Mouse (Mus musculus): ENCODE results near the gene Trnt1. TPM values are rescaled to one million over a fixed set of nuclear protein-coding genes. Genes with fewer than 3 reads are reported as not detected.
A peak's percentile ranks its signal among the peaks of the same experiment; 100 is the strongest.

Trnt1 gene
- polyA plus RNA-seq, 1 experiment from 2014 or later: 66.9 TPM

GRCm38 (mm10) chr6:106748887-106749388 lies 20.0 kb upstream of the Trnt1 start, which contains the start of gene Il5ra:
Gene Il5ra (minus strand): TSS chr6:106749037.
- H3K9me3 ChIP-seq: no peaks in the 10 kb centered on the region
- 76% methylated on average over 6 of the region's 6 CpGs for WGBS
- no peak within 1 kb of the TSS for H3K9ac ChIP-seq
- ATAC-seq (ENCODE audit: low FRiP score, low read depth): no peak
- no peak within 1 kb of the TSS for H3K27ac ChIP-seq
- H3K4me2 ChIP-seq (replicated peaks): no peak within 1 kb of the TSS
- H3K4me1 ChIP-seq: no peaks in the 10 kb centered on the region
- peaks cover 4% of the 10 kb centered on the region; the same call in 1 of the 2 replicates for H3K27me3 ChIP-seq
- no peaks in the 10 kb centered on the region for H3K36me3 ChIP-seq
- no peak within 1 kb of the TSS for H3K4me3 ChIP-seq

GRCm38 (mm10) chr6:106750291-106750690 lies 18.6 kb upstream of the Trnt1 start:
- H3K4me2 ChIP-seq (replicated peaks): no peak overlapping the region
- no peak overlapping the region for H3K4me3 ChIP-seq
- H3K27ac ChIP-seq: no peak overlapping the region
- no peak overlapping the region for H3K9ac ChIP-seq
- no peaks in the 10 kb centered on the region for H3K36me3 ChIP-seq
- no peak for ATAC-seq (ENCODE audit: low FRiP score, low read depth)
- WGBS: 89% methylated on average over 7 of the region's 7 CpGs
- H3K9me3 ChIP-seq: no peaks in the 10 kb centered on the region
- H3K4me1 ChIP-seq: no peaks in the 10 kb centered on the region
- peaks cover 4% of the 10 kb centered on the region; the same call in 1 of the 2 replicates for H3K27me3 ChIP-seq

- Histone ChIP-seq H3K27ac (no peak overlapping the region), H3K36me3 (no peaks in the 10 kb centered on the region), H3K9me3 (no peaks in the 10 kb centered on the region), H3K4me1 (no peaks in the 10 kb centered on the region), H3K9ac (no peak overlapping the region), H3K27me3 (peaks cover 39% of the 10 kb centered on the region), H3K4me3 (no peak overlapping the region), H3K4me2 (replicated peaks) (no peak overlapping the region)
- ATAC-seq (ENCODE audit: low FRiP score, low read depth): no peak
- WGBS: 90% methylated on average over 3 of the region's 3 CpGs
Observed at GRCm38 (mm10) chr6:106758299-106758698, 10.6 kb upstream of the Trnt1 start.

DNA sequence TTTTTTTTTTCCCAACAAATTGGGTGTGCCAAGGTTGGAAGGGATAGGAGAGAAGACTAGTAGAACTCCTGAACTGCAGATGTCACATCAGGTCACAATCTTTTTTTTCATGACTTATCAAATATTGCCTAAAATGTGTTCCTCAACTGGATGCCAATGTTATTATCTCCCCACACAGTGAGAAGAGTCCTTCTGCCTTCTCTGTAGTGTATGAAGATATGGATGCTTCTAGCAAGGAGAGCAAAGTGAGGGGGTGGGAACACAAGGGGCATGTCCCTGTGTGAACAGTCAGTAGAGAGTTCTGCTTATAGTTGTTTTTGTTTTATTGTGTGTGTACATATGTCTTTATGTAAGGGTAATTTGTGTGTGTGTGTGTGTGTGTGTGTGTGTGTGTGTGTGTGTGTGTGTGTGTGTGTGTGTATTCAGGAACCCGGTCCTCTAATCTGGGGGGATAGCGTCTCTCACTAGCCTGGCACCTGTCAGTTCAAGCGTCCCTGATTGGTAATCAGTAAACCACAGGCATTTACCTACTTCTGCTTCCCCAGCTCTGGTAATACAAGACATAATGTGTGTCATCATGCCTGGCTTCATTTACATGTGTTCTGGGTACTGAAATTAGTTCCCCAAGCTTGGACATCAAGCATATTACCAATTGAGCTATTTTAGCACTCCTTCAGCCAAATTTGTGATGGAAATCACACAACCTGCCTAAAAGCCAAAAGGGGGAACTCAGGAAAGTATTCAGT lies 8.3 kb upstream of the Trnt1 start:
- H3K4me1 ChIP-seq: no peaks in the 10 kb centered on the region
- WGBS: 50% methylated on average over 1 of the region's 3 CpGs
- no peaks in the 10 kb centered on the region for H3K9me3 ChIP-seq
- H3K9ac ChIP-seq: no peak overlapping the region
- no peak for ATAC-seq (ENCODE audit: low FRiP score, low read depth)
- H3K4me3 ChIP-seq: no peak overlapping the region
- H3K27me3 ChIP-seq: peaks cover 45% of the 10 kb centered on the region
- no peak overlapping the region for H3K27ac ChIP-seq
- no peaks in the 10 kb centered on the region for H3K36me3 ChIP-seq
- H3K4me2 ChIP-seq (replicated peaks): no peak overlapping the region

DNA sequence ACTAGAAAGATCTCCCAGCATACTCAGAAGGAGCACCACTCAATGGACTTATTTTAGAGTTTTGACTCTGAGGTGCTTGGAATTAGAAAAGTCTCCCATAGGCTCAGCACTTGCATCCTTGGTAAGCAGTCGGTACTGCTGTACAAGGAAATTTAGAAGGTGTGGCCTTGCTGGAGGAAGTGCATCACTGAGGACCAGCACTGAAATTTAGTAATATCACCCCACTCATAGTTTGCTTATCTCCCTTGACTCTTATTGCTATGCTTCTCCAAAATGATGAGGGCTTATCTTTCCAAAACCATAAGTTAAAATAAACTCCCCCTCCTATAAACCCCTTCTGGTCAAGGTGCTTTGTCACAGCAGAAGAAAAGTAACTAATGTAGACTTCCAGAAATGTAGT lies 7.4 kb upstream of the Trnt1 start:
- H3K4me3 ChIP-seq: no peak overlapping the region
- no peak overlapping the region for H3K27ac ChIP-seq

DNA sequence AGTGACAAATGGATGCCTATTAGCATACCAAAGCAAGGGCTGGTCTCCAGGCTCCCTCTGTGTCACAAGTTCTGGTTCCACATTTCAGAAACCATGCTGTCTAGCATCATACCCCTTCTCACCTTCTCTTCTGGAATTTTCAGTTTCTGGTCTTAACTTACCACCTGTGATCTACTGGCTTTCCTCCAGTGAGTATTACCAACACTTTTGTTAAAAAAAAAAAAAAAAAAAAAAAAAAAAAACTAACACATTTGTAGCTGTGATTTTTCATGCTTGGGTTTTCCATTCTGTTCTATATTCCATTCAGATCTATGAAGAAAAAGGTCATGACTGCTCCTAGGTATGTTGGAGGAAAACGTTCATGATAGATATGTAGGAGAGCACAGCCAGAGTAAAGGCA lies 3.0 kb upstream of the Trnt1 start:
- Histone ChIP-seq H3K36me3 (no peaks in the 10 kb centered on the region), H3K4me2 (replicated peaks) (no peak overlapping the region), H3K9ac (no peak overlapping the region), H3K4me1 (peaks cover 11% of the 10 kb centered on the region), H3K9me3 (no peaks in the 10 kb centered on the region), H3K27ac (no peak overlapping the region), H3K27me3 (peaks cover 20% of the 10 kb centered on the region), H3K4me3 (no peak overlapping the region)
- WGBS: 74% methylated on average over 1 of the region's 1 CpGs
- ATAC-seq (ENCODE audit: low FRiP score, low read depth): no peak

More for the DNA sequence above, 7.4 kb upstream of the Trnt1 start:
- Histone ChIP-seq H3K9me3 (no peaks in the 10 kb centered on the region), H3K27me3 (peaks cover 42% of the 10 kb centered on the region), H3K9ac (no peak overlapping the region), H3K4me1 (no peaks in the 10 kb centered on the region), H3K4me2 (replicated peaks) (no peak overlapping the region), H3K36me3 (no peaks in the 10 kb centered on the region)
- ATAC-seq (ENCODE audit: low FRiP score, low read depth): no peak
- WGBS: 78% methylated on average over 1 of the region's 1 CpGs

- H3K4me1 ChIP-seq: peaks cover 11% of the 10 kb centered on the region
Observed at GRCm38 (mm10) chr6:106766774-106767173, 2.1 kb upstream of the Trnt1 start.

GRCm38 (mm10) chr6:106769290-106769866 lies 458 bp downstream of the Trnt1 start:
- ATAC-seq (ENCODE audit: low FRiP score, low read depth): peak; percentile 82
- Histone ChIP-seq H3K27me3 (no peaks in the 10 kb centered on the region; the same call in 1 of the 2 replicates), H3K36me3 (peaks cover 25% of the 10 kb centered on the region), H3K4me2 (replicated peaks) (peak overlapping the region; percentile 97), H3K9ac (peak overlapping the region; percentile 76), H3K9me3 (no peaks in the 10 kb centered on the region), H3K27ac (no peak overlapping the region; the same call in 1 of the 2 replicates), H3K4me1 (peaks cover 11% of the 10 kb centered on the region), H3K4me3 (peak overlapping the region; percentile 86)
- 1% methylated on average over 33 of the region's 33 CpGs for WGBS

More at GRCm38 (mm10) chr6:106766774-106767173, 2.1 kb upstream of the Trnt1 start:
- ATAC-seq (ENCODE audit: low FRiP score, low read depth): no peak
- Histone ChIP-seq H3K9ac (no peak overlapping the region), H3K4me2 (replicated peaks) (no peak overlapping the region), H3K9me3 (no peaks in the 10 kb centered on the region), H3K27me3 (peaks cover 11% of the 10 kb centered on the region), H3K27ac (no peak overlapping the region), H3K36me3 (peaks cover 5% of the 10 kb centered on the region), H3K4me3 (no peak overlapping the region)
- 82% methylated on average over 4 of the region's 4 CpGs for WGBS

- ATAC-seq (ENCODE audit: low FRiP score, low read depth): no peak
- Histone ChIP-seq H3K27me3 (no peaks in the 10 kb centered on the region; the same call in 1 of the 2 replicates), H3K4me2 (replicated peaks) (peak overlapping the region; percentile 97), H3K4me3 (peak overlapping the region; percentile 86), H3K27ac (no peak overlapping the region), H3K36me3 (peaks cover 29% of the 10 kb centered on the region), H3K9ac (peak overlapping the region; percentile 76), H3K4me1 (peaks cover 11% of the 10 kb centered on the region), H3K9me3 (no peaks in the 10 kb centered on the region)
- WGBS: 40% methylated on average over 4 of the region's 4 CpGs
Observed at GRCm38 (mm10) chr6:106770046-106770445, 1.1 kb downstream of the Trnt1 start.

- Histone ChIP-seq H3K4me1 (no peaks in the 10 kb centered on the region), H3K36me3 (peaks cover 54% of the 10 kb centered on the region), H3K9me3 (no peaks in the 10 kb centered on the region), H3K9ac (no peak overlapping the region), H3K4me2 (replicated peaks) (no peak overlapping the region), H3K27ac (no peak overlapping the region), H3K27me3 (no peaks in the 10 kb centered on the region), H3K4me3 (no peak overlapping the region)
- ATAC-seq (ENCODE audit: low FRiP score, low read depth): no peak
- WGBS: 88% methylated on average over 3 of the region's 3 CpGs
Observed at GRCm38 (mm10) chr6:106787138-106787537, 18.2 kb downstream of the Trnt1 start.

DNA sequence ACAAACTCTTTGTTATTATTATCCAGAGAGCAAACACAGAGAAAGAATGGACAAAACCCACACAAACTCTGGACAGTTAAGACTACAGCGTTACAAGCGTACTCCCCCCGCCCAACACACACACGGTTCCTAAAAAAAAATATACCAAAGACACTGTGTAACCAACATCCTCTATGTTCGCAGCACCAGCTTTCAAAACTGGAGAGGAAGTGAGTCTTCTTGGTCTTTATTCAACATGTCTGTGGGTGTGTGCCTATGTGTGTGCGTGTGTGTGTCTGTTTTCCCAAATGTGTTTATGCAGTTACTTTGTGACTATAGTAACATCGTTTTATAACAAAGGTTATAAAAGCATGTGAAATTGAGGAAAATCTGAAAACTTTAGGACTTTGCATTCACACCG lies 22.5 kb downstream of the Trnt1 start:
- Histone ChIP-seq H3K4me3 (no peak overlapping the region), H3K36me3 (peaks cover 61% of the 10 kb centered on the region), H3K9ac (no peak overlapping the region), H3K27ac (no peak overlapping the region), H3K4me2 (replicated peaks) (no peak overlapping the region), H3K27me3 (no peaks in the 10 kb centered on the region), H3K9me3 (no peaks in the 10 kb centered on the region), H3K4me1 (no peaks in the 10 kb centered on the region)
- WGBS: 94% methylated on average over 8 of the region's 8 CpGs
- ATAC-seq (ENCODE audit: low FRiP score, low read depth): no peak

GRCm38 (mm10) chr6:106792486-106792885 lies 23.6 kb downstream of the Trnt1 start:
- Histone ChIP-seq H3K27me3 (no peaks in the 10 kb centered on the region), H3K27ac (no peak overlapping the region), H3K4me2 (replicated peaks) (no peak overlapping the region), H3K36me3 (peaks cover 54% of the 10 kb centered on the region), H3K9ac (no peak overlapping the region), H3K9me3 (no peaks in the 10 kb centered on the region), H3K4me3 (no peak overlapping the region), H3K4me1 (no peaks in the 10 kb centered on the region)
- ATAC-seq (ENCODE audit: low FRiP score, low read depth): no peak
- WGBS: 92% methylated on average over 5 of the region's 5 CpGs

All from limb, embryonic 13.5 days (tissue).